Comparison of ENCODE assay signal across 8 mouse cellular contexts in genomic region chr8:3676131-3676992, GRCm38 (mm10). TPM values are rescaled to one million over a fixed set of nuclear protein-coding genes. Genes with fewer than 3 reads are reported as not detected.
DNase-seq lines count a peak whose midpoint lies in the region; ATAC-seq and TF ChIP-seq lines count a peak whose summit lies in the region.

TSS of gene Trappc5 (plus strand) at chr8:3676299.

- peak within 1 kb of the TSS; percentile 89 for H3K27ac ChIP-seq in heart, embryonic 11.5 days (ENCODE audit: low read depth, low read length)
- H3K27ac ChIP-seq in kidney, embryonic 16.5 days (ENCODE audit: low read length): peak within 1 kb of the TSS; percentile 94
- H3K27ac ChIP-seq in liver, adult 2 months (replicated peaks; ENCODE audit: insufficient read depth, low read depth, low read length): peak within 1 kb of the TSS; percentile 85

- TF ChIP-seq POLR2A in brain, embryonic 14.5 days (IDR thresholded peaks at IDR 0.05; ENCODE audit: borderline replicate concordance, extremely low read depth, insufficient read depth, insufficient read length, poor library complexity, severe bottlenecking): peak; percentile 57; the same call in 1 of the 2 replicates
- TF ChIP-seq POLR2A in liver, adult 2 months (IDR thresholded peaks at IDR 0.05; ENCODE audit: extremely low read depth, insufficient read depth, low read length): peak; percentile 85
- peak; percentile 83 for TF ChIP-seq POLR2A in myocyte (IDR thresholded peaks at IDR 0.05; ENCODE audit: insufficient read length, low read depth)

- TF ChIP-seq CTCF in C2C12 (IDR thresholded peaks at IDR 0.05; ENCODE audit: control insufficient read depth, insufficient read depth, insufficient read length): peak; percentile 97
- TF ChIP-seq CTCF in brain, embryonic 14.5 days (IDR thresholded peaks at IDR 0.05; ENCODE audit: borderline replicate concordance, extremely low read depth, insufficient read depth, insufficient read length): peak; percentile 98
- TF ChIP-seq CTCF in liver, adult 2 months (IDR thresholded peaks at IDR 0.05; ENCODE audit: low read depth, low read length): peak; percentile 87

- H3K27me3 ChIP-seq in C2C12 (ENCODE audit: control insufficient read depth, insufficient read depth, insufficient read length) (no peaks in the 10 kb centered on the region), myocyte (ENCODE audit: control insufficient read depth, insufficient read depth, insufficient read length) (no peaks in the 10 kb centered on the region)
- no peaks in the 10 kb centered on the region for H3K27me3 ChIP-seq in erythroblast, embryonic 14.5 days (ENCODE audit: control insufficient read depth)
- H3K27me3 ChIP-seq in heart, embryonic 11.5 days (ENCODE audit: control insufficient read depth, insufficient read depth, low read length): no peaks in the 10 kb centered on the region
- H3K27me3 ChIP-seq in kidney, embryonic 16.5 days (ENCODE audit: insufficient read depth, low read length): no peaks in the 10 kb centered on the region
- H3K27me3 ChIP-seq in liver, adult 2 months (ENCODE audit: control insufficient read depth, insufficient read depth, low read length): no peaks in the 10 kb centered on the region
- H3K27me3 ChIP-seq in splenic B cell, adult 2 months (ENCODE audit: control insufficient read depth, insufficient read depth, low read length, poor library complexity, severe bottlenecking): no peaks in the 10 kb centered on the region

- peak within 1 kb of the TSS; percentile 90 for H3K4me2 ChIP-seq in heart, embryonic 11.5 days
- H3K4me2 ChIP-seq in kidney, embryonic 16.5 days (replicated peaks; ENCODE audit: low read depth, low read length): peak within 1 kb of the TSS; percentile 81
- peak within 1 kb of the TSS; percentile 82 for H3K4me2 ChIP-seq in myocyte (ENCODE audit: low read depth)

- H3K79me2 ChIP-seq in C2C12 (ENCODE audit: control insufficient read depth, insufficient read depth): peaks cover 44% of the 10 kb centered on the region
- H3K79me2 ChIP-seq in liver, adult 2 months (ENCODE audit: control insufficient read depth, insufficient read depth, low read length): peaks cover 5% of the 10 kb centered on the region; the same call in 1 of the 2 replicates
- H3K79me2 ChIP-seq in myocyte (ENCODE audit: control insufficient read depth, insufficient read depth): peaks cover 26% of the 10 kb centered on the region

- H3K79me3 ChIP-seq in C2C12 (ENCODE audit: low read depth): peaks cover 26% of the 10 kb centered on the region

- 2% methylated on average over 61 of the region's 61 CpGs for WGBS in heart, embryonic 11.5 days (ENCODE audit: insufficient replicate concordance)
- under 1% methylated on average over 61 of the region's 61 CpGs for WGBS in kidney, embryonic 16.5 days
- WGBS in liver, adult 2 months: under 1% methylated on average over 61 of the region's 61 CpGs

- H3K9me3 ChIP-seq in erythroblast, embryonic 14.5 days (ENCODE audit: control insufficient read depth, low read length): peaks cover 6% of the 10 kb centered on the region
- no peaks in the 10 kb centered on the region for H3K9me3 ChIP-seq in heart, embryonic 11.5 days (replicated peaks; ENCODE audit: control insufficient read depth, low read length)
- H3K9me3 ChIP-seq in kidney, embryonic 16.5 days (ENCODE audit: low read length): no peaks in the 10 kb centered on the region

- H3K36me3 ChIP-seq in C2C12 (ENCODE audit: control insufficient read depth, insufficient read depth): peaks cover 28% of the 10 kb centered on the region
- H3K36me3 ChIP-seq in erythroblast, embryonic 14.5 days (ENCODE audit: control insufficient read depth): peaks cover 27% of the 10 kb centered on the region
- peaks cover 8% of the 10 kb centered on the region for H3K36me3 ChIP-seq in heart, embryonic 11.5 days (ENCODE audit: control insufficient read depth, insufficient read depth, low read length)
- peaks cover 27% of the 10 kb centered on the region for H3K36me3 ChIP-seq in kidney, embryonic 16.5 days (ENCODE audit: insufficient read depth, low read length)
- H3K36me3 ChIP-seq in liver, adult 2 months (ENCODE audit: control insufficient read depth, insufficient read depth, low read length): peaks cover 3% of the 10 kb centered on the region; the same call in 1 of the 2 replicates
- H3K36me3 ChIP-seq in myocyte (ENCODE audit: control insufficient read depth, insufficient read depth): peaks cover 11% of the 10 kb centered on the region
- H3K36me3 ChIP-seq in splenic B cell, adult 2 months (ENCODE audit: control insufficient read depth, insufficient read depth, low read length, poor library complexity, severe bottlenecking): peaks cover 8% of the 10 kb centered on the region

- peak within 1 kb of the TSS; percentile 95 for H3K9ac ChIP-seq in heart, embryonic 11.5 days (ENCODE audit: low read depth, low read length)
- peak within 1 kb of the TSS; percentile 97 for H3K9ac ChIP-seq in kidney, embryonic 16.5 days (replicated peaks; ENCODE audit: low read length)
- peak within 1 kb of the TSS; percentile 88 for H3K9ac ChIP-seq in liver, adult 2 months (ENCODE audit: low read depth, low read length)

- H3K4me1 ChIP-seq in erythroblast, embryonic 14.5 days (ENCODE audit: control insufficient read depth): peaks cover 33% of the 10 kb centered on the region
- peaks cover 7% of the 10 kb centered on the region for H3K4me1 ChIP-seq in heart, embryonic 11.5 days (ENCODE audit: control insufficient read depth, insufficient read depth, low read length)
- peaks cover 22% of the 10 kb centered on the region for H3K4me1 ChIP-seq in kidney, embryonic 16.5 days (ENCODE audit: insufficient read depth, low read length)
- H3K4me1 ChIP-seq in liver, adult 2 months (ENCODE audit: control insufficient read depth, insufficient read depth, low read length): peaks cover 1% of the 10 kb centered on the region; the same call in 1 of the 2 replicates

- H3ac ChIP-seq in C2C12 (ENCODE audit: control insufficient read depth, insufficient read length, low read depth) (peak within 1 kb of the TSS; percentile 96), myocyte (ENCODE audit: control insufficient read depth, insufficient read length) (peak within 1 kb of the TSS; percentile 15)

- peak; percentile 85 for ATAC-seq in heart, embryonic 11.5 days (replicated peaks; ENCODE audit: insufficient number of reproducible peaks, low FRiP score, low TSS enrichment)
- ATAC-seq in kidney, embryonic 16.5 days (ENCODE audit: low FRiP score, low TSS enrichment): peak; percentile 88

- peak; percentile 97 for DNase-seq in brain, embryonic 14.5 days (ENCODE audit: low read depth)
- peak; percentile 75 for DNase-seq in liver, adult 2 months (ENCODE audit: extremely low read depth, low read depth, low spot score)
- DNase-seq in splenic B cell, adult 2 months (ENCODE audit: low read depth, low spot score): peak; percentile 97

- H3K4me3 ChIP-seq in C2C12 (ENCODE audit: insufficient read depth, poor library complexity, severe bottlenecking) (peak within 1 kb of the TSS; percentile 92), myocyte (peak within 1 kb of the TSS; percentile 83)
- peak within 1 kb of the TSS; percentile 98 for H3K4me3 ChIP-seq in erythroblast, embryonic 14.5 days (replicated peaks)
- H3K4me3 ChIP-seq in heart, embryonic 11.5 days (ENCODE audit: low read depth, low read length): peak within 1 kb of the TSS; percentile 82
- peak within 1 kb of the TSS; percentile 70 for H3K4me3 ChIP-seq in kidney, embryonic 16.5 days (ENCODE audit: low read length)
- H3K4me3 ChIP-seq in liver, adult 2 months (ENCODE audit: insufficient read depth, low read depth, low read length): peak within 1 kb of the TSS; percentile 93

TF ChIP-seq in C2C12, 6 proteins besides CTCF, POLR2A, EP300 and RAD21:
- TF ChIP-seq USF1 (IDR thresholded peaks at IDR 0.05; ENCODE audit: low read depth) (no peak), MYOG (IDR thresholded peaks at IDR 0.05; ENCODE audit: control insufficient read depth, extremely low read depth, insufficient read length) (no peak), MYOD1 (IDR thresholded peaks at IDR 0.05; ENCODE audit: control insufficient read depth, insufficient read length, low read depth) (no peak), FOSL1 (IDR thresholded peaks at IDR 0.05; ENCODE audit: insufficient read depth, low read length, poor library complexity, severe bottlenecking) (no peak), MAX (IDR thresholded peaks at IDR 0.05) (no peak), CEBPB (IDR thresholded peaks at IDR 0.05; ENCODE audit: low read depth) (no peak)
TF ChIP-seq in C2C12: peak in this region for 0.

TF ChIP-seq in myocyte, 11 proteins besides CTCF, POLR2A, EP300 and RAD21:
- TF ChIP-seq TCF3 (IDR thresholded peaks at IDR 0.05; ENCODE audit: insufficient read length, low read depth) (no peak), MYOG (IDR thresholded peaks at IDR 0.05; ENCODE audit: control insufficient read depth in 1 of 3, insufficient read depth in 1 of 3, insufficient read length in 2 of 3, low read depth in 2 of 3) (peak in 1 of 3 experiments; percentile 34), MAX (IDR thresholded peaks at IDR 0.05; ENCODE audit: low read depth) (no peak), REST (IDR thresholded peaks at IDR 0.05; ENCODE audit: insufficient read depth, insufficient read length) (no peak), MYOD1 (IDR thresholded peaks at IDR 0.05; ENCODE audit: control insufficient read depth in 1 of 3, insufficient read length in 2 of 3, low read depth in 2 of 3) (no peak), CEBPB (IDR thresholded peaks at IDR 0.05; ENCODE audit: insufficient read depth, poor library complexity, severe bottlenecking) (no peak), POLR2AphosphoS2 (IDR thresholded peaks at IDR 0.05; ENCODE audit: insufficient read length, low read depth) (peak; percentile 79), USF1 (IDR thresholded peaks at IDR 0.05; ENCODE audit: low read depth) (peak; percentile 28)
TF ChIP-seq in myocyte: peak in this region for 3.

RNA-seq across cellular contexts. Expression of gene Trappc5, which starts in this region (rescaled TPM):
- polyA plus RNA-seq in C2C12 (2012; fragmentation: generic; extraction: Trizol) (36.7 TPM), myocyte (2012; fragmentation: generic; extraction: Trizol) (35.8 TPM)
- 57.5 and 60.9 TPM in 2 replicates for polyA plus RNA-seq in brain, embryonic 14.5 days (2012; rRNA removed)
- polyA plus RNA-seq in erythroblast, embryonic 14.5 days (2012): 0.90 and 0.92 TPM in 2 replicates
- 26.3 and 33.2 TPM in 2 replicates for polyA plus RNA-seq in heart, embryonic 11.5 days (2014; fragmentation: Nextera tagmentation; extraction: Ambion mirVana)
- polyA plus RNA-seq in kidney, embryonic 16.5 days (2015; fragmentation: Nextera tagmentation; extraction: Ambion mirVana): 42.1 and 44.7 TPM in 2 replicates
- total RNA-seq in liver, adult 2 months (2014; rRNA removed): 15.3 and 18.3 TPM in 2 replicates
- polyA plus RNA-seq in liver, adult 2 months (2012; rRNA removed): 22.5 and 25.0 TPM in 2 replicates

Comparison
In these comparisons a context has a peak if more than half of its experiments do, and no peak if none do; other contexts are left out.
1. Peak in every context shown above with its lines: DNase-seq, ATAC-seq, H3K4me3 ChIP-seq and H3K27ac ChIP-seq.
2. RNA of gene Trappc5 (polyA plus RNA-seq): 57.5 to 60.9 TPM in brain, embryonic 14.5 days, 42.1 to 44.7 TPM in kidney, embryonic 16.5 days, 36.7 TPM in C2C12 (single experiment), 35.8 TPM in myocyte (single experiment), 26.3 to 33.2 TPM in heart, embryonic 11.5 days and 22.5 to 25.0 TPM in liver, adult 2 months; 0.90 to 0.92 TPM in erythroblast, embryonic 14.5 days; every median in the first group is over 10 times any median in the second.